Mouse (Mus musculus) brain, embryonic 14.5 days (tissue): Measurements from ENCODE around the gene Hk1.

Experiments used
- CTCF ChIP-seq: fragments of 200-500 bp; IDR thresholded peaks from 2 replicates; pipeline ENCODE4 v1.5.1; 2012; ENCODE audit warnings: inconsistent platforms, mild to moderate bottlenecking, moderate library complexity, borderline replicate concordance; ENCODE audit not compliant: insufficient read depth, insufficient read length; ENCODE audit errors: extremely low read depth
- POLR2A ChIP-seq: fragments of 200-500 bp; IDR thresholded peaks from 2 replicates; pipeline ENCODE4 v1.6.1; 2012; ENCODE audit warnings: mild to moderate bottlenecking, inconsistent platforms, borderline replicate concordance; ENCODE audit not compliant: poor library complexity, insufficient read depth, insufficient read length, severe bottlenecking; ENCODE audit errors: extremely low read depth

DNA sequence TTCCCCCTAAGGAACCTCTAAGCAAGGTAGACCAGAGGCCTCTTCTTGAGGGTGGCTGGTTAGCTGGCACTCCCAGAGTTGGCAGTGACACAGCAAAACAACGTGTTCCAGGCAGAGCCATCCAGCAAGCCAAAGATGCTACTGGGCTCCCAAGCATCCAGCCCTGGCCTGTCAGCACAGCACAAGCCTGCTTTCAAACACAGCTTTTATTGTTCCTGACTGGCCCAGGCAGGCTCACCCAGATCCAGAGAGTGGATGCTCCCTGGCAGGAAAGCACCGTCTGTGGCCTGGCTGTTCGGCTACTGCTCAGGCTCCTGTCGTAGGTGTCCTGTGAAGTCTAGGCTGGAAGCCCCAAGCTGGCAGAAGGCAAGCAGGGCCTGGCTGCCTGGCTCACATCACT is 85.6 kb downstream of the Hk1 start:
- TF ChIP-seq CTCF (no peak), POLR2A (no peak)
